Mouse (Mus musculus) heart, embryonic 11.5 days (tissue): Measurements from ENCODE around the gene Vsnl1. TPM values are rescaled to one million over a fixed set of nuclear protein-coding genes. Genes with fewer than 3 reads are reported as not detected.

Experiments
- ATAC-seq: fragments of 200-750 bp; cut with Nextera tagmentation; replicated peaks from 2 replicates; pipeline ENCODE4 v1.8.0; 2017; ENCODE audit warnings: moderate library complexity; ENCODE audit not compliant: insufficient number of reproducible peaks, low FRiP score, low TSS enrichment
- H3K27ac ChIP-seq: fragments of 300-500 bp; sonication (generic); 2 replicates; pipeline ENCODE4 v1.5.1; 2014; ENCODE audit warnings: mild to moderate bottlenecking, low read depth, low read length
- H3K27me3 ChIP-seq: fragments of 300-500 bp; sonication (generic); 2 replicates; pipeline ENCODE4 v1.6.1; 2014; ENCODE audit warnings: mild to moderate bottlenecking, low read length, mixed read lengths; ENCODE audit not compliant: control insufficient read depth, insufficient read depth
- H3K36me3 ChIP-seq: fragments of 300-500 bp; sonication (generic); 2 replicates; pipeline ENCODE4 v1.6.1; 2014; ENCODE audit warnings: mild to moderate bottlenecking, low read length, moderate library complexity, mixed read lengths; ENCODE audit not compliant: control insufficient read depth, insufficient read depth
- H3K4me1 ChIP-seq: fragments of 300-500 bp; sonication (generic); 2 replicates; pipeline ENCODE4 v1.6.1; 2014; ENCODE audit warnings: low read length; ENCODE audit not compliant: control insufficient read depth, insufficient read depth
- H3K4me2 ChIP-seq: fragments of 300-500 bp; sonication (generic); 2 replicates; pipeline ENCODE4 v1.6.1; 2014; ENCODE audit warnings: mild to moderate bottlenecking, moderate library complexity
- H3K4me3 ChIP-seq: fragments of 300-500 bp; sonication (generic); 2 replicates; pipeline ENCODE4 v1.5.1; 2014; ENCODE audit warnings: low read depth, low read length
- H3K9ac ChIP-seq: fragments of 300-500 bp; sonication (generic); 2 replicates; pipeline ENCODE4 v1.6.1; 2014; ENCODE audit warnings: mild to moderate bottlenecking, low read depth, low read length, moderate library complexity
- H3K9me3 ChIP-seq: fragments of 300-500 bp; sonication (generic); replicated peaks from 2 replicates; pipeline ENCODE4 v1.6.1; 2016; ENCODE audit warnings: low read length; ENCODE audit not compliant: control insufficient read depth
- WGBS: fragments of 180-500 bp; shearing (Covaris S2); extraction: QIAGEN DNeasy Blood & Tissue Kit; methylation state at CpG from one replicate; pipeline ENCODE4 v1.1.7; 2014; ENCODE audit not compliant: insufficient replicate concordance; 5-methylcytosine and 5-hydroxymethylcytosine counted together
- polyA plus RNA-seq: library from polyadenylated mRNA; unstranded; fragments of >200 nt; fragmentation: Nextera tagmentation; extraction: Ambion mirVana; gene quantifications from 2 replicates; pipeline ENCODE4 v1.2.1, GENCODE M21; 2014

Vsnl1 gene
- polyA plus RNA-seq = 31.2 and 36.1 TPM in 2 replicates

- peak; percentile 71; the same call in 1 of the 2 replicates for ATAC-seq
- Histone ChIP-seq H3K4me1 (0 out of 2 replicates have a peak, but pooled peaks cover 2% of the 10 kb centered on the region), H3K9me3 (no peaks in the 10 kb centered on the region), H3K36me3 (no peaks in the 10 kb centered on the region), H3K27me3 (peaks cover 8% of the 10 kb centered on the region), H3K4me2 (peak within 1 kb of the TSS; percentile 73), H3K4me3 (peak within 1 kb of the TSS; percentile 52), H3K9ac (0 out of 2 replicates have a peak within 1 kb of the TSS, but pooled peaks have one; percentile 48), H3K27ac (no peak within 1 kb of the TSS)
- whole genome bisulfite sequencing = 3% methylated on average over 34 of the region's 34 CpGs
These were observed at the start of gene Vsnl1 for GRCm38 (mm10) chr12:11436497-11437265. Gene Vsnl1, minus strand, starts transcription at chr12:11436613.

GRCm38 (mm10) chr12:11456632-11457031, 20.2 kb upstream of the Vsnl1 start:
- H3K27ac ChIP-seq = no peak overlapping the region
- no peaks in the 10 kb centered on the region for H3K4me1 ChIP-seq
- no peaks in the 10 kb centered on the region for H3K9me3 ChIP-seq
- H3K4me3 ChIP-seq = no peak overlapping the region; the same call in 1 of the 2 replicates
- H3K36me3 ChIP-seq = no peaks in the 10 kb centered on the region
- no peak for ATAC-seq
- whole genome bisulfite sequencing = 79% methylated on average over 4 of the region's 4 CpGs
- H3K4me2 ChIP-seq = peak overlapping the region; percentile 98
- H3K27me3 ChIP-seq = 0 out of 2 replicates have a peak, but pooled peaks cover 2% of the 10 kb centered on the region
- H3K9ac ChIP-seq = no peak overlapping the region

DNA sequence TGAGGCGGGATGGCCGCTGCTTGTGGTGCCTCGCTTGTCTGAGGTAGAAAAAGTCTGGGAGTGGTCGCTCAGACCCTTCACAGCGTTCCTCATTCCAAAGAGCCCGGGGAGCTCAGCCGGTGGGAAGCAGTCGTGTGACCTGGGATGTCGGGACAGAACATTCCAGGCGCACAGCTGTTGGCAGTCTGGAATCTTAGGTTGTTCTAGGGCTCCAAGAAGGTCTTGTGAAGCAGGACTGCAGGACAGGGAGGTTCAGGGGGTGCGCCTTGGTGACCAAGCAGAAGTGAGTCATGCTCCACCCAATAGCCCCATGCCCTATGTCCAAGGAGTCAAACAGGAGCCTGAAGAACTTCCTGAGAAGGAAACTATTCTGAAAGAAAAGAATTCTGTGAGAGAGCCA, 19.8 kb upstream of the Vsnl1 start:
- Histone ChIP-seq H3K9me3 (no peaks in the 10 kb centered on the region), H3K36me3 (no peaks in the 10 kb centered on the region), H3K27ac (no peak overlapping the region), H3K4me2 (peak overlapping the region; percentile 98), H3K27me3 (0 out of 2 replicates have a peak, but pooled peaks cover 2% of the 10 kb centered on the region), H3K4me3 (peak overlapping the region; percentile 57), H3K4me1 (no peaks in the 10 kb centered on the region), H3K9ac (peak overlapping the region; percentile 71)
- WGBS = 3% methylated on average over 11 of the region's 11 CpGs
- ATAC-seq = peak; percentile 60

GRCm38 (mm10) chr12:11455549-11456194, 19.3 kb upstream of the Vsnl1 start, which contains the start of gene Rad51ap2:
Gene Rad51ap2, plus strand, starts transcription at chr12:11456079.
- H3K9ac ChIP-seq = peak within 1 kb of the TSS; percentile 71
- ATAC-seq = peak; percentile 100
- 1% methylated on average over 40 of the region's 40 CpGs for WGBS
- peak within 1 kb of the TSS; percentile 57 for H3K4me3 ChIP-seq
- H3K36me3 ChIP-seq = no peaks in the 10 kb centered on the region
- H3K9me3 ChIP-seq = no peaks in the 10 kb centered on the region
- peak within 1 kb of the TSS; percentile 98 for H3K4me2 ChIP-seq
- no peaks in the 10 kb centered on the region for H3K4me1 ChIP-seq
- H3K27ac ChIP-seq = no peak within 1 kb of the TSS
- 0 out of 2 replicates have a peak, but pooled peaks cover 2% of the 10 kb centered on the region for H3K27me3 ChIP-seq

- WGBS = 71% methylated on average over 5 of the region's 5 CpGs
- H3K9me3 ChIP-seq = no peaks in the 10 kb centered on the region
- no peak overlapping the region for H3K4me3 ChIP-seq
- no peak overlapping the region for H3K27ac ChIP-seq
- H3K9ac ChIP-seq = no peak overlapping the region
- no peaks in the 10 kb centered on the region for H3K36me3 ChIP-seq
- H3K4me2 ChIP-seq = no peak overlapping the region
- 0 out of 2 replicates have a peak, but pooled peaks cover 2% of the 10 kb centered on the region for H3K27me3 ChIP-seq
- no peaks in the 10 kb centered on the region for H3K4me1 ChIP-seq
- no peak for ATAC-seq
These were observed 17.7 kb upstream of the Vsnl1 start for GRCm38 (mm10) chr12:11454146-11454545.

DNA sequence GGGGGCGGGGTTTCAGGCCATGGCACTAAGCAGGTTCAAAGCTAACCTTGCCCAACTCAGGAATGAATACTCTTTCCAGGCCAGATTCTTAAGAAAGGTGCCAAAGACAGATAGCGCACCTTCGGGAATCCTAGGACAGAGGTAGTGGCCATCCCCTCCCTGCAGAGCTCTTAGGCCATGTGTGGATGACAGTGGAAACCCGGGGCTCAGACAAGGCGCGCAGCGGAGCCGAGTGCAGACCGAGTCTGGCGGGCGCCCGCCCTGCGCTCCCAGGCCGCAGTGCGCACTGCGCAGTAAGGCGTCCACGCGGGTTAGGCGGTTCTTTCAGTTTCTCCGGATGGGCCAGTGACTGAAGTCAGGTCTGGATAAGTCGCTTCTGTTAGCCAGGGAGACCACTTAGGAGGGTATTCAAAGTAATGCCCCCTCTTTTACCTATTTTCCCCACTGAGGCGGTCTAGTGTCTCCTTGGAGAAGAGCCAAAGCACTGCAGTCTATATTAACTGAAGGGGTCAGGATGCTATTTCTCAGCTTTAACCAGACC, 1.6 kb upstream of the Vsnl1 start:
- H3K4me3 ChIP-seq = peak overlapping the region; percentile 25
- no peaks in the 10 kb centered on the region for H3K9me3 ChIP-seq
- H3K4me1 ChIP-seq = 0 out of 2 replicates have a peak, but pooled peaks cover 2% of the 10 kb centered on the region
- H3K36me3 ChIP-seq = no peaks in the 10 kb centered on the region
- H3K4me2 ChIP-seq = peak overlapping the region; percentile 73
- WGBS = 15% methylated on average over 23 of the region's 23 CpGs
- H3K27ac ChIP-seq = no peak overlapping the region
- H3K9ac ChIP-seq = no peak overlapping the region
- ATAC-seq = 0 out of 2 replicates have a peak, but pooled peaks have one; percentile 56
- peaks cover 8% of the 10 kb centered on the region for H3K27me3 ChIP-seq

- Histone ChIP-seq H3K4me3 (peak overlapping the region; percentile 25), H3K9me3 (no peaks in the 10 kb centered on the region), H3K4me2 (peak overlapping the region; percentile 73), H3K4me1 (0 out of 2 replicates have a peak, but pooled peaks cover 2% of the 10 kb centered on the region), H3K9ac (no peak overlapping the region), H3K27ac (no peak overlapping the region), H3K27me3 (peaks cover 8% of the 10 kb centered on the region), H3K36me3 (no peaks in the 10 kb centered on the region)
- WGBS = 21% methylated on average over 17 of the region's 17 CpGs
- 0 out of 2 replicates have a peak, but pooled peaks have one; percentile 27 for ATAC-seq
These were observed 973 bp upstream of the Vsnl1 start for GRCm38 (mm10) chr12:11437266-11437906.

DNA sequence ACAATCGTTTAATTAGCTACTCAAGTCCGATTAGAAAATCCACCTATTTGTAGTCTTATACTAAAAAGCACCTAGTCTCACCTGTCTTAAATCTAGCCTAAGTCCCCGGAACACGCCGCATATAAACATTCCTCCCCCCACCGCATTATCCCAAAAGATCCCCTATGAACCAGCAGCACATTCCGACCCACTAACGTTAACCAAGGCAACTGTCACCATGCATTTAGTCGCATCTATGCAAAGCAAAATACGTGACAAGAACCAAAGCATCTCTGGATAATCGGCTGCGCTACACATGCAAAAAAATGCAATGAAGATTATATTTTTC, 426 bp downstream of the Vsnl1 start:
- no peaks in the 10 kb centered on the region for H3K36me3 ChIP-seq
- 0 out of 2 replicates have a peak, but pooled peaks cover 2% of the 10 kb centered on the region for H3K4me1 ChIP-seq
- peaks cover 8% of the 10 kb centered on the region for H3K27me3 ChIP-seq
- 3% methylated on average over 12 of the region's 12 CpGs for WGBS
- peak overlapping the region; percentile 73 for H3K4me2 ChIP-seq
- H3K27ac ChIP-seq = no peak overlapping the region
- H3K9ac ChIP-seq = 0 out of 2 replicates have a peak overlapping the region, but pooled peaks have one; percentile 16
- peak overlapping the region; percentile 52 for H3K4me3 ChIP-seq
- no peak for ATAC-seq
- no peaks in the 10 kb centered on the region for H3K9me3 ChIP-seq
